Mouse (Mus musculus) thymus, adult 18-20 months (tissue): ENCODE results near the gene Cntrl.

ENCODE experiments used
- DNase-seq, 2 experiments: peaks; one replicate each; pipeline ENCODE4 v3.0.0; 2022; ENCODE audit warnings: mixed read lengths in 2 of 2

The Cntrl gene

DNA sequence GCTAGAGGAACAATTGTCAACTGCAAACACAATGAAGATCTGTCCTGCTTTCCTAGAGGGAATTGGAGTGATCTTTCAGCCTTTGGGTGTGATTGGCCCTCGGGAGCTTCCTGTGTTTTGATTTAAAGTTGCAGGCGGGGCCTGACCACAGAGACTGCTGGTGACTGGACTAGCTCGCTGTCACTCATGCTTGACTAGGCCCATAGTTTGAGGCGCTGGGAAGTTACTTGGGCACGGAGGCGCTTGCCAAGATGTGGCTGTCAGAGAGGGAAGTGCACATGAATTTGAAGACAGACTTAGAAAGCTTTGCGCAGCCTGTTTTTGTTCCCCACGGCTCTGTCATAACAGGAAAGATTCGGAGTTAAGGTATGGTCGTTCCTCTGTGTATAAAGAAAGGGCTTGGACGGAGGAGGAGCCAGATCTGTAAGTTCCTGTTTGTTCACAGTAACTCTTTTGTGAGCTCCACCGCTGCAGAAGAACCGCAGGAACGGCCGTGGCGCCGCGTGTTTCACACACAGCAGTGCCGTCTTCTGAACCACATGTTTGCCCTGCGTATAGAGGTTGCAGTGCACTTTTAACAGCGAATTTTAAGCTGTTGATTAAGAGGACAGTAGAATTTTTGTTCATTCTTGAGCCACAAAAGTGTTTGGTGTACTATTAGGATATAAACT is 22.8 kb downstream of the Cntrl start:
- peak; percentile 85 to 92 for DNase-seq

DNA sequence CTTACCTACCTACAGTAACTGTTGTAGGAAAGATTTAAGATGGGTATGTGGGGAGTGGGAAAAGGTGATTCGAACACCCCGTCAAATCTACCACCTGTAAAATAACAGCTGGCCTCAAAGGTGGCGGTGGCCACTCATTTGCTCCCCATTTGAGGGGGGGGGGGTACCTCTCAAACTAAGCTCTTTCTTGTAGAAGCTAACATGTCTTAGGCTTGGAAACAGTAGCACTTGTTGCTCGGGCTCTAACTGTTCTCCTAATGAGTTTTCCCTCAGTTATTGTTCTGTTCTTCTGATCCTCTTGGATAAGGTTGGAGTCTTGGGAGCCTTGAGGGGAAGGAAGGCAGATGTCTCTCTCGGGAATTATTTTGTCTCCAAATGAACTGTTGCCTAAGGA is 23.4 kb downstream of the Cntrl start:
- no peak for DNase-seq

DNA sequence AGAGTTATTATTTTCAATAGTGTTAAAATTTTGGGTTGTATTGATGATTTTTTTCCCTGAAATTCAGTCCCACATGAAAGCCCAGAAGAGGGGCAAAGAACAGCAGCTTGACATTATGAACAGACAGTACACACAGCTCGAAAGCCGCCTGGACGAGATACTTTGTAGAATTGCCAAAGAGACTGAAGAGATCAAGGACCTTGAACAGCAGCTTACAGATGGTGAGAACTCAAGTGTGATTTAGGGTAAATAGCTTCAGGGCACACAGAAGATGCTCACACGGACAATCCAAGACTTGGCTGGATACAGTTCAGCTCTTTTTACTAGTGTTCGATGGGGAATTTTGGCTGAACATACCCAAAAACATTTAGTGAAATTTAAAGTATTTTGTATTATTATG is 24.6 kb downstream of the Cntrl start:
- no peak for DNase-seq

DNA sequence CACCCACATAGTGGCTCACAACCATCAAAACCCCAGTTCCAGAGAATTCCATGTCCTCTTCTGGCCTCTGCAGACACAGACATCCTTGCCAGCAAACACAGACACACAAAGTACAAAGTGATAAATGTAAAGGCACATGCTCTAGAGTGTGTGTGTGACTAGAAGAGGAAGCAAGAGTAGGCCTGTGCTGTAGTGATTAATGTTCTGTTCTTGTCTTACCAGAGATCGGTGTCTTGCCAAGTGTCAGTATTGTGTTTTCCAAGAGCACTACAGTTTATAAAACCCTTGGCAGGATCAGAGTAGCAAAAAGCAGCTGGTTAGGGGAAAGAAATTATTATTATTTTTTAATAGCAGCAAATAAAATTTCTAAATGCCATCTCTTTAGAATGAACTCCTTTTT is 29.3 kb downstream of the Cntrl start:
- DNase-seq, result no peak

DNA sequence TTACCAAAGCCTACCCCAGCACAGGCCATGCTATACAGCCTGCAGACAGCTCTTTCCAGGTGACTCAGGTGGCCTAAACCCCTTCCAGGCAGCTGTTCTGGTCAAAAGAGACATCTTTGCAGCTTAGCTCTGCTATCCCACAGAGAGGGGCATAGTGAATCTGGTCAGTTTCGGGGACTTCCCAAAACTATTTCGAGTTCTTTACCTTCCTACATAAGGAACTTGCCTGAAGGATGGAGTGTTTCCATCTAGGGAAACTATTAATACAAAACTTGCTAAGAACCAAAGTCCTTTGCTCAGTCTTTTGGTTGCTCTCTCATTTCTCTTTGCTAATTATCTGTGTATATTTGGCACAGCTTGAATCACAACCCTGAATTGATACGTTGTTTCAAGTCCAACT is 32.4 kb downstream of the Cntrl start:
- DNase-seq, result no peak

DNA sequence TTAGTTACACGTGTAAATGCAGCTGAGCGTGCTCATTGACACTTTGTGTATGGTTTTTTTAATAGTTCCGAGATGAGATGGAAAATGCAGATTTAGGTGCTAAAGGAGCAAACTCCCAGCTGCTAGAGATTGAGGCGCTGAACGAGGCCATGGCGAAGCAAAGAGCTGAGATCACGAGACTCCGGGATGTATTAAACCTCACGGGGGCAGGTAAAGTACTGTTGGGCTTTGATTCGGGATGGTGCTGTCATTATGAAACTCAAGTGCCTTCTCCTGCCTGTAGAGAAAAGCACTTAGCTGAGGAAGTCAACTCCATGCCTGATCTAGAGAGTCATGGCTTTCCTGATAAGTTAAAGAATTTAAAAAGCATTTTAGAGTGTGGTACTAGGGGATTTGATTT is 39.5 kb downstream of the Cntrl start:
- no peak for DNase-seq

DNA sequence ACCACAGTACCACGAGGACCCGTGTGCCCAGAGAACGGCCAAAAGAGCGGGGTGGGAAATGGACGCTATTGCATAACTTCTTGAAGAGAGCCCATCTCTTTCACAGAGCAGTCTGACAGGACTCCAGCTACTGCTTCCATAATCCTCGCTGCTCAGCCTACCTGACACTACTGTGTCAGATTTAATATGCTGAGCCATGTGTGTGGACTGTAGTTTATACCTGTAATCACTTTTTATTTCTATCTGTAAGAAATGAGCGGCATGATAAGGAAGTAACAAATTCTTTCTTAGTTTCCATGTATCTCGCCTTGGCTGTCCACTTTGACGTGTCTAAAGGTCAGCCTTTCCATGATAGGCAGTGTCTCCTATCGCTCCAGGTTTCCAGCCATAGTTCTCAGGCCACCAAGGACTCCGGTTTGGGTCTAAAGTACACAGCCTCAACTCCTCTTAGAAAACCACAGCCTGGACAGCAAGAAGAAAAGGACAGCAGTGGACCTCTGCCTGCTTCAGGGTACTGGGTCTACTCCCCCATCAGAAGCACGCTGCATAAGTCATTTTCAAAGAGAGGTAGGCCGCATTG is 42.1 kb downstream of the Cntrl start:
- no peak for DNase-seq

DNA sequence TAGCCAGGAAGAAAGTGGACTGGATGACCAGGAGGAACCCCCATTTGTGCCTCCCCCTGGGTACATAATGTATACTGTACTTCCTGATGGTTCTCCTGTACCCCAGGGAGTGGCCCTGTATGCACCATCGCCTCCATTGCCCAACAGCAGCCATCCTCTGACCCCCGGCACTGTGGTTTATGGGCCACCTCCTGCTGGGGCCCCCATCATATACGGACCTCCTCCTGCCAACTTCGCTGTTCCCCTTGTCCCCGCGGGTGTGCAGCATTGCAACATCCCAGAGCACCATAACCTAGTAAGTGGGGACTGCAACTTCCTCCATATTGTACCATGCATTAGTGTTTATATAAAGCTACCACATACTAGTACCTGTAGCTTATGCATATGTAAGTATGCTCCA is 43.9 kb downstream of the Cntrl start:
- no peak for DNase-seq

DNA sequence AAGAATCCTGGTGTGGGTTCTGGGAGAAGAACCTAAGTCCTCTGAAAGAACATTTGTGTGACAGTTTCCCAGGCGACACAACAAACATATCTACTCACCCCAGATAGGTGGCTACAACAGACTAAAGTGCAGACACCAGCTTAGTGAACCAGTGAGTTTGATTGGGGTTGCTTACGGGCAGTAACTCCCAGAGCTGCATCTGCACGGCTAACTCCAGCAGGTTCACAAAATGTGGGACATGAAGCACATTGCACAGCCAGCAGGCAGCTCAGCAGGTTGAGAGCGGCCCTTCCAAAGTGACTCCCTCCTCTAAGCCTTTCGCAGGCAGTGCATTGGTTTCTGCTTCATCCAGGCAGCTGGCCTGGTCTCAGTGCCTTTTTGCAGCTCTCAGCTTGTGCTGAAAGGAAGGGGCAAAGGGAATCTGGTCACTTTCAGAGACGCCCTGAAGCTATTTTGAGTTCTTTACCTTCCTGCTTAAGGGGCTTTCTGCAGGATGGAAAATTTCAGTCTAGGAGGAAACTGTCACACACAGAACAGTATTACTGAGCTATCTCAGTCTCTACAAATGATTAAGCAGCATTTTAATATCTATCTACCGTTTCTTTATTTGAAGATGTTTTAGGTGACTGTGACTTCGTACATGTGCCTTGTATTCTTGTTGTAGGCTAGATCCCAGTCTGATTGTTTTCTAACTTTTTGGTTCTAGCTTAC is 44.7 kb downstream of the Cntrl start:
- DNase-seq, result no peak

DNA sequence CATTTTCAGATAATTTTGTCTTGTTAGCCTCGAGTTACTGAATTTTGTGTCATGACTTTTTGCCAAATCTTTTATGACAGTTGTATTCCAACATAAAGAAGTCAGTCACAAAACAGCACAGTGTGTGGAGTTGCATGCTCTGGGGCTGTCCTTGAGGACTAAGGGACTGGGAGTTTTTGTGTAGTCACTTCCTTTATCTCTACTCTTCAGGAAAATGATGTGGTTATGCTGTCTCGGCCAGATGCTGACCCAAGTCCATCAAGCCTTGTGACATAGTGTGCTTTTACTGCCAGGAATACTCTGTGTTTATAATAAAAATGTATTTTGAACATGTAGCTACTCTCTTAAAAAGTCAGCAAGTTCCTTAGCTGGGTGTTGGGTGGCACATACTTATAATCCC is 47.7 kb downstream of the Cntrl start:
- DNase-seq, result no peak

DNA sequence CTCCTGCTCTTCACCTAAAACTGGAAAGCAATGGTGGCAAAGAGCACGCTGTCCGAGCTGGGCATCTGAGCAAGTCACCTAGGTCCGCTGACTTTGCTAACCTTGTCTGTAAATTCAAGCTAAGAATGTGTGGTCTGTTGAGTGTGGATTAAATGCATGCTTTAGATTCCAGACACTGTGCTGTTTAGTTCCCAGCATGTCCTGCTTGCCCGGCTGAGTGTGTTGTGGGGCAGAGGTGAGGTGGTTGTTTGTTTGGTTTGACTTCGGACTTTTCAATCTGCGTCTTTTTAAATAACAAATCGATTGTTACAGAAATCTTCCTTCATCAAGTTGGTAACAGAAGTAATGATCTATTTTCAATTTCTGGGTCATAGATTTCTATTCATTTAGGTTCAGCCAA is 48.5 kb downstream of the Cntrl start:
- no peak for DNase-seq

DNA sequence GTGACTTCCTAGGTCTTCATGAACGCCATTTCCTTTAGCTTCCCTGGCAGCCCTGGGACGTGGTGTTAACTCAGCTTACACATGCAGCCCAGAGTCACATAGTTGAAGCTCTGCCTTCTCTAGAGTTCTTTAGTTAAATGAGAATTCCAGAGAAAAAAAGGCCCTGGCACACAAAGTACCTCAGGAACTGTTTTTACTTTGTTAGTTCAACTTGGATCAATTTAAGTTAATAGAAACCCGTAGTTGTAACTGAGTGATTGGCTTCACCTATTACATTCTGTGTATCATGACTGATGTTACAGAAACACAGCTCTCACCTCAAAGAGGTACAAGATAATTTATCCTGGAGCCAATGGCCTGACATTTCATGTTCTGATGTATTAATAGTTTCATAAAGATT is 49.1 kb downstream of the Cntrl start:
- no peak for DNase-seq

DNA sequence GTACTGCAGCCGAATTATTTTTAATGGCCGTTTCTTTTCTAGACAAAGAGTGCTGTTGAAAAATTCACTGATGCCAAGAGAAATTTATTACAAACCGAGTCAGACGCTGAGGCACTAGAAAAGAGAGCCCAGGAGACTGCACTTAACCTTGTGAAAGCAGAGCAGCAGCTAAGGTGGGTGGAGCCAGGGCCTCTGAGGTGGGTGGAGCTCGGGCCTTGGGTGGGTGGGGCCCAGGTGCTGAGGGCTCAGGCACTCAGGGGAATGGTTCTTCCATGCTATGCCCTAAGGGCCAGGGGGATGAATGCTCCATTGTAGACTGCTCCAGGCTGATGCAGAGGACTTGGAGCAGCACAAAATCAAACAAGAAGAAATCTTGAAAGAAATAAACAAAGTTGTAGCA is 50.9 kb downstream of the Cntrl start:
- no peak for DNase-seq

DNA sequence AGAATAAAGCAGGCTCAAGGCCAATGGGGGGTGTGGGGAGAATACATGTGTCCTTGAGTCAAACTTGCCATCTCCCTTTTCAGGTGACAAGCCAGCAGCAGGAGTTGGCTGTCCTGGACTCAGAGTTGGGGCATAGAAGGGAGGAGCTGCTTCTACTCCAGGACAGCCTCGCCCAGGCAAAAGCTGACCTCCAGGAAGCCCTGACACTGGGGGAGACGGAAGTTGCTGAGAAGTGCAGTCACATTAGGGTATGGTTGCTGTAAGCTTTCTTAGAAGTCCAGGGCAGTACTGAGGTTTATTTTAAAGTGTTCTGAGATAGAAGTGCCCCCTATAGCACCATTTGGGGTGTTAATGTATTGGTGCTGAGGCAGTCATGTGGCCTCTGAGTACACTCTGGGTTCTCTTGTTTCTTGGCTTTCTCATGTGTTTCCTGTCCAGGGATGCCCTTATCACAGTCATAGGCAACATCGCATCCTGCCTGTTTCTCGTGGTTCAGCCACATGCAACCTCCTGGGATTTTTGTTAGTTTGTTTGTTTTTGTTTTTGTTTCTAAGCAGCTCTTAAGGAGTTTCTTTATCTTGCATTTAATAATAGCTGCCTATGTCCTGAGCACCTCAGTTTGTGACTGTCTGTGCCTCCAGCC is 52.7 kb downstream of the Cntrl start:
- no peak for DNase-seq

DNA sequence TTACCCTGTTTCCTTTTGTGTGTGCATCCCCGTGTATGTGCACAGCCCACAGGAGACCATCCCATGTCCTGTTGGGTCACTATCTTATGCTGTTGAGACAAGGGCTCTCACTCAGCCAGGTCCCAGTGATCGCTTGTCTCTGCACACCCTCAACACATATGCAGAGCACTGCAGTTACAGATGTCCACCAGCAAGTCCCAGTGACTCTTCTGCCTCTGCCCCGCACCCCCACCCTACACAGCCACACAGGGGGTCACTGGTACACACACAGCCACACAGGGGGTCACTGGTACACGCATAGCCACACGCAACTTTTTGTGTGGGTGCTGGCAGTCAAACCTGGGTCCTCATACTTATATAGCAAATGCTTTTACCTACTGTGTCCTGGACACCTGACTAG is 54.1 kb downstream of the Cntrl start:
- DNase-seq, result no peak

DNA sequence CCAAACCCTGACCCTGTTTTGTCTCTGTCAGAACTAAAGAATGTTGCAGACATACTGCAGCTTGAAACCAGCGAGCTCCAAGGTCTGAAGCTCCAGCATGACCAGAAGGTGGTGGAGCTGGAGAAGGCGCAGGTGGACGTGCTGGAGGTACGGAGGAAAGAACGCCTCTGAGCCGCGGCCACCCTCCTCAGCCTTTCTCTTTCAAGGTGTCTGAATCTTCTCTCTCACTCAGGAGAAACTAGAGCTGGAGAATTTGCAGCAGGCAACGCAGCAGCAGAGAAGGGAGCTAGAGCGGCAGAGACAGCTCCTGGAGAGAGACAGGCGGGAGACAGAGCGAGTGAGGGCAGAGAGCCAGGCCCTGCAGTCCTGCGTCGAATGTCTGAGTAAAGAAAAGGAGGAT is 56.1 kb downstream of the Cntrl start:
- DNase-seq, result no peak

DNA sequence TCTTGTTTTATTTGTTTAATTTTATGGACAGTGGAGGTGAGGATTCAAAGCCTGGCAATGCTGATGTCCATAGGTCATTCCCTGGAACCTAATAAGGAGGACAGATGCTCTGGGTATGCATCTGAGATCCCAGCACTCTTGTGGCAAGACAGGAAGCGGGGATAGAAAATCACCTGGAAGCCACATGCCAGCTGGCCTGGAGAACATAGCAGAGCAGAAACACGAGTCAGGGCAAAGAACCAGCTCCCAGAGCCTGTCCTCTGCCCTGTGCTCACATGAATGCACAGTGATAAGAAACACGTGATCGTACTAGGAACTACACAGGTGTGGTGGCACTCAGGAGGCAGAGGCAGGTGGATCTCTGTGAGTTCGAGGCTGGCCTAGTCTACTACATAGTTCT is 57.5 kb downstream of the Cntrl start:
- no peak for DNase-seq

DNA sequence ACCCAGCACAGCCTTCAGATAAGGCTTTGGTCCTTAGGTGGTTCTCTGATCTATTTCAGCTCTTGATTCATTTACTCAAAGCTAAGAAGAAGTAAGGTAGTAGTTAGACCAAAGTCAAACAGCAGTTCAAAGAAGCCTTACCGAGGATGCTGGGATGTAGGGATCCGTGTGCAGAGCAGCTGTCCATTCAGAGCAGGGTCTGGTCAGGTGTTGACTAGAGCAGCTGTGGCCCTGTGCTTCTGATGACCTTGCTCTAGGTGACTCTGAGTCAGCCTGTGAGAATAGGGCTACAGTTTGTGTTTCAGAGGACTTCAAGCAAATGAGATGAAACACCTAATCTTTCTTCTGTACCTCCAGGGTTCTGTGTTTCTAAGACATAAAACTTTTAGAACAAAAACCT is 60.2 kb downstream of the Cntrl start:
- DNase-seq, result no peak

DNA sequence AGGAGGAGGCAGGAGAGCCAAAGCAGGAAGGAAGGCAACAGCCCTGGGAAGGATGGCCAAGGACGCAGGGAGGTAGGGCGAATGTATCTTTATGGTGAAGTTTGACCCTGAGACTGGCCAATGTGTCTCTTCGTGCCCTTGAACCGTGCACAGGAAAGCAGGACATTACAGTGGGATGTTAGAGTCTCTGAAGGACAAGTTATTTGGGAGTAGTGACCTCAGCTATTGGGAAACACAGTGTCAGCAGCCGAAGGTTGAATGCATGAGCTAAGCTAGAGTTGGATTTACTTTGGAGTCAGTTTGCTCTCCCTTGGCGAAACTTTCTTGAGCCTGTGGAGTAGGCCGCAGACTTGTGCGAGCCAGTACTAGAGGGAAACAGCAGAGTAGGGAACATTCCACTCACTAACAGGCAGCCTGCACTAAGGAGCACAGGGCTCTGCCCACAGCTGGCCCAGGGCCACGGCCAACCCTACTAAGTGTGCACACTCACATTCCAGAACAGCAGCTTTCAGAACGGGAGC is 62.1 kb downstream of the Cntrl start:
- DNase-seq, result no peak

DNA sequence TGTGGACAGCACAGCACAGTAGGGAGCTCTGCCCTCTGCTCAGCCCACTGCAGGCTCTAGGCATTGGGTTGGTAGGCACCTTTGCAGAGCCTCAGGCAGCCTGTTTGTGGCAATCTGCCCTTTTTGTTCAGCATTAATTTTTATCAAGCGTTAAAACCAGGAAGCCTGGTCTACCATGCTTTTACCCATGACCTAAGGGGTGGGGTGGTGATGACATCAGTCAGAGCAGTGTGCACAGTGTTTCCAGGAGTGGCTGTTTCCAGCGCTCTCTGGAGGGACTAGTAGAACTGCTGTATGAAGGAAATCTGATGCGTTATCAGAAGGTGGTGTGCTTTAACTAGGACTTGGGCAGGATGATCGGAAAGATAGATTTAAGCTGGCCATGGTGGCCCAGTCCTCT is 63.0 kb downstream of the Cntrl start:
- no peak for DNase-seq

DNA sequence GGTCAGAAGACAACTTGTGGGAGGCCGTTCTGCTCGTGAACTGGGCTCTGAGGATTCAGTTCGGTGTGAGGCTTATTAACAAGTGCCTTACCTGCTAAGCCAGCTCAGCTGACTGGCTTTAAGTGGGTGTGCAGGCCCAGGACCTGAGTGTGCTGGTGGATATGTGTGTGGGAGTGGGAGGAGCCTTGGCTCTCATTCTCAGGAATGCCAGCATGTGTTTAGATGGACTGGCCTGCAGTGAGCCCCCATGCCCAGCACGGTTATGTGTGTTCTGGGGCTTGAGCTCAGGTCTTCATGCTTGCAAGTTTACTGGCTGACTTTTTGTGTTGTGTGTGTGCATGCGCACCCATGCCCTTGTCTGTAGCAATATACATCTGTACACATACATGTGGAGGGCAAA is 64.4 kb downstream of the Cntrl start:
- no peak for DNase-seq

DNA sequence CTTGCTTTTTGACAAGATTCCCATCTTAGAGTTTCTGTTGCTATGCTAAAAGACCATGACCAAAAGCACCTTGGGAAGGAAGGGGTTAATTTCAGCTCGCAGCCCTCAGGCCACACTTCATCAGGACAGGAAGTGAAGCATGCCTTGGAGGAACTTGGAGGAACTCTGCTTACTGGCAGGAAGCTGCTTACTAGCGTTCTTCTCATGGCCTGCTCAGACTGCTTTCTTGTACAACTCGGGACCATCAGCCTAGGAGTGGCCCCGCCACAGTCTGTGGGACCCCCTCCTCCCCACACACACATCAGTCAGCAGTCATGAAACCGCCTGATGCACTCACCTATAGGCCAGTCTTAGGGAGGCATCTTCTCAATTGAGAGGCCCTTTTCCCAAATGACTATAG is 64.8 kb downstream of the Cntrl start:
- no peak for DNase-seq

DNA sequence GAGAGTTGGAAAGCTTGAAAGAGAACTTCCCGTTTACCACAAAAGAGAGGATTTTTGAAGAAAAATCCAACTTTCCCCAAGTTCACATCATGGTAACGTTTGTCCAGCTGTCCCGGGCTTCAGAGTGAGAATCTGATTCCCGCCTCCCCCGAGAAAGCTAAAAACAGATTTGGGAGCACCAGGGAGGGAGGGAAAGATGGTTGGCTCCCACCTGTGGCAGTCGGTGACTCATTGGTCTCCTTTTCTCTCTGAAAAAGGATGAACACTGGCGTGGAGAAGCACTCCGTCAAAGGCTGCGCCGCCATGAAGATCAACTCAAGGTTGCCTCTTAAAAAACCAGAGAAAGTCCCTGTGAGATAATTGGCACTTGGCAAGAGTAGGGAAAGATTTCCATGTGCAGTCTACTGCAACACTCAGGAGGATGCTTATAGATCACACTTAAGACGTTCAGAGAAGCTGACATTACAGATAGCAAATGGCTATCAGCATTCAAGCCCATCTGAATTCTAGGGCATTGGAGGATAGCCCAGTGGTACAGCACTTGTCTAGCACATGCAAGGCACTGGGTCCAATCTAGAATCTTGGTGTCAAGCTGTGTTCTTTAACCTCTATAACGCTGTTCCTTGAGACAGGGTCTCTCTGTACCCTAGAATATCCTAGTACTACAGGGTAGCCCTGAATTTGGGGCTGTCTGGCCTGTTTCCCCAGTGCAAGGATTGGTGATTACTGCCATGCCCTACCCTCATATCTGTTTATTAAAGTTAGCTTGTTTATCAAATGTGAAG is 66.2 kb downstream of the Cntrl start:
- no peak for DNase-seq
